Mouse (Mus musculus): ENCODE data around the gene Rbks.
A peak's percentile ranks its signal among the peaks of the same experiment; 100 is the strongest.
"Not testable (repeated sequence)": the region's sequence is repeated elsewhere in the genome, so short reads cannot be mapped to it uniquely, and the experiment has no call there.

Gene Rbks

DNA sequence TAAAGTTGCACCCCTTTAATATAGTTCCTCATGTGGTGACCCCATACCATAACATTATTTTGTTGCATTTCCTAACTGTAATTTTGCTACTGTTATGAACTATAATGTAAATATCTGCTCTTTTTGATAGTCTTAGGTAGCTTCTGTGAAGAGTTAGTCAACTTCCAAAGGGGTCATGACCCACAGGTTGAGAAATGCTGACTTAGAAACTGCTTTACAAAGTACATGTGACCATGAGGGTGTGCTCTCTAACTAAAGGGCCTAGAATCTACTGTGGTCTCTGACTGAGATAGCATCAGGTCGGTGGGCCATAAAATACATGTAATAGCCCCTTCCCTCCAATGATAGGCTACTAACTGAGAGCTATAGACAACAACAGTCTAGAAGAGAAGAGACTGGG lies 19.4 kb downstream of the Rbks start:
- no peak for DNase-seq (ENCODE audit: low spot score in 2 of 2)

DNA sequence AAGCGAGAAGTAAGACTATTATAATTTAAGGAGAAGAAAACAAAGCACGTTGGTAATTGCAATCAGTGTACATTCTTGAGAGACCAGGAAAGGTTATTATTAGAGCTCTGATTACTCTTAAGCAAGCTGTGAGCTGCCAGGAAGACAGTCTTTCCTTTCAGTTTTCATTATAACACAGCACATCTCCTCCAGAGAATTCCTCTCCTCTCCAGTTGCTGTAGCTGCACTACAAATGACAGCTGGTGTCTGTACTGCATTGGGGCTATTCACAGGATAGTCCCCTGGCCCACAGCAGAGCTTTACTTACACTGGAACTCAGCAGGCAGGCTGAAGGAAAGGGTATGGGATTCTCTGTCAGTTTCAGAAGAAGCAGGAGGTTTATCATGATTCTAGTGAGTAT lies 24.0 kb downstream of the Rbks start:
- DNase-seq (ENCODE audit: low spot score in 2 of 2): no peak

DNA sequence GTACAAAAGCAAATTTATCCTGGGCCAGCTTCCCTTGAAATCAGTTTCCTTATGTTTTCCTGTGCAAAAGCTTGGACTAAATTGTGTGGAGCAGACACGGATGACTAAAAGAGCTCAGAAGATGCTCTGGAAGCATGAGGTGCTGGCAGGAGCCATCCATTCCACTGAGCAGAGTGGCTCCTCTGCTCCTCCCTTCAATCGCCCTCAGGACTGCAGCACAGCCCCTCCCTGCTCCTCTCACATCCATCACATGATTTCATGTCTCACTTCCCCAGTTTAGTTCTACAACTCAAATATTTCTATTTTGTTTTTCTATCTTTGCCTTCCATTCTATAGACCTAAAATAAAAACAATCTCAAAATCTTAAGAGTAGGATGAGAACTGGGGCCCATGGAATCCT lies 26.3 kb downstream of the Rbks start:
- no peak for DNase-seq (ENCODE audit: low spot score in 2 of 2)

DNA sequence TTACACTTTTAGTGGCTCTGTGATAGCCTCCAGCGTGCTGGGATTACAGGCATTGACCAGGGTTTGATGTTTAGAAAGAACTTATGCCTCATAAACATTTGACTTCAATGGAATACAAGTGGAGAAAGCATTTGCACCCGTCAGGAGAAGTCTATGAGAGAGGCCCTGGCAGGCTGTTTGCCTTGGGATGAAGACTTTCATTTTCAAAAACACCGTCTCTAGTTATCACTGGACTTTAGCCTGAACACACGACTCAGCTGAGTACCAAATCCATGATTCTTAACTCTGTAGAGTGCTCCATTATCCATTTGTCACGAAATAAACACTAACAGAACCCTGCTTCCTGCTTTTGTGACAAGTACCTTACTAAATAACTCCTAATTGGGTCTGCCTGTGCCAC lies 27.4 kb downstream of the Rbks start:
- DNase-seq (ENCODE audit: low spot score in 2 of 2): no peak

DNA sequence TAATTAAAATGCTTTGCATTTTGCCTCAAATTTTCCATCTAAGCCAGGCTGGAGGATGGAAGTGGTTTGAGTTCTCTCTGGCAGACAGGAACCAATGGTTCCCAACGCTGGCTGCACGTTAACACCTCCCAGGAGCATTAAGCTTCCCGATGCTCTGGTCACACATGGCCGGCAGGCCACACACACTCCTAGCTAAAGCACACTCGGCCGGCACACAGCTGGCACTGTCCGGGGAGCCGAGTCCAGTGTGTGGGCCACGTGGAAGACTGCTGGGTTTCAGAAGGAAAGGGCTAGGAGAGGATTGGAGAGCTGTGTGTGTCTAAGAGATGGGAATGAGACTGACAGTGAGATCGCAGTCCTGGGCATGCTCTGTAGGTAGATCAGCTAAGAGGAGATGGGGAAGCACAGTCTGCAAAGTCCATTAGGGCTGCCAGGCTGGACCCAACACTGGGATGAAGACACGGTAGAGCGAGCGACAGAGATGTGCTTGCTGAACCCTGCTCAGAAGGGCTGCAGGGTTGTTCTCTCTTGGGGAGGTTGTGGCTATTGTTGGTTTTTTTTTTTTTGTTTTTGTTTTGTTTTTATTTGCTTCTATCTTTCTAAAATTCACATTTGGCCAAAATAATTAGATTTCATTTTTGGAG lies 29.0 kb downstream of the Rbks start:
- DNase-seq (ENCODE audit: low spot score in 2 of 2): no peak

DNA sequence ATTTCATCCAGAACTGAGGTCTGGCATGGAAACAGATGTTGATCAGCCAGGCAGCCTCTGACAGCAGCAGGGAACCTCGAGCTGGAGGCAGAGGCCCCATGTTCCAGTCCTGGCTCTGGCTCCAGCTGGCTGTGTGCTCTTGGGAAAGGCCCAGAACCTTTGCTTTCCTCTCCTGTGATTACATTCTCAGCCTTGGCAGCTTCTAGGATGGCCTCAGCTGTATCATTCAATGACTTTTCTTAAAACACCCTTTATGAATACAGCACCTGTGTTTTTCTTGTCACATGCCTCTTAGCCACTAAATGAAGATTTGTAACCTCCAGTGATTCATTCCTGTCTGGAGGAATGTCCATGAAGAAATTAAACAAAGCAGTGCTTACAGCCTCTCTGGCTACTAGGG lies 31.3 kb downstream of the Rbks start:
- DNase-seq (ENCODE audit: low spot score in 2 of 2): no peak

DNA sequence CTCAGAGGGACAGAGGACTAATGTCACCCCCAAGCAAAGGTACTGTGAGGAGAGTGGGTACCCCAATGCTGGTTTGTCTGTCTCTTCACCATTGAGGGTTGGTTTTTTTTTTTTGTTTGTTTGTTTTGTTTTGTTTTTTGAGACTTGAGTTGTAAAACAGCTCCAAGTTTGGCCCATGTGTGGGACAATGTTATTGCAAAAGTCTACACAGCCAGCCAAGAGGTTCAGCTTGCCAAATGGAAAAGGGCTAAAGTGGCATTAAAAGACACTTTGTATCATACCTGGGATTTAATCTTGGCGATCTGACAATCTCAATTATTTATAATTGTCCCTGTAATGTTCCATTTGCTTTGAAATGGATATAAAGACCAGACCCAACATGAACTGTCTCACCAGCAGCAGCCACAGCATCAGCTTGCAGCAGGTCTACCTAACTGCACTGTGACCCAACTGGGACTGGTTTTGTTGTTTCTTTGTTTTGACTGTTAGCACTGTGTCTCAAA lies 41.7 kb downstream of the Rbks start:
- no peak for DNase-seq (ENCODE audit: low spot score in 2 of 2)

DNA sequence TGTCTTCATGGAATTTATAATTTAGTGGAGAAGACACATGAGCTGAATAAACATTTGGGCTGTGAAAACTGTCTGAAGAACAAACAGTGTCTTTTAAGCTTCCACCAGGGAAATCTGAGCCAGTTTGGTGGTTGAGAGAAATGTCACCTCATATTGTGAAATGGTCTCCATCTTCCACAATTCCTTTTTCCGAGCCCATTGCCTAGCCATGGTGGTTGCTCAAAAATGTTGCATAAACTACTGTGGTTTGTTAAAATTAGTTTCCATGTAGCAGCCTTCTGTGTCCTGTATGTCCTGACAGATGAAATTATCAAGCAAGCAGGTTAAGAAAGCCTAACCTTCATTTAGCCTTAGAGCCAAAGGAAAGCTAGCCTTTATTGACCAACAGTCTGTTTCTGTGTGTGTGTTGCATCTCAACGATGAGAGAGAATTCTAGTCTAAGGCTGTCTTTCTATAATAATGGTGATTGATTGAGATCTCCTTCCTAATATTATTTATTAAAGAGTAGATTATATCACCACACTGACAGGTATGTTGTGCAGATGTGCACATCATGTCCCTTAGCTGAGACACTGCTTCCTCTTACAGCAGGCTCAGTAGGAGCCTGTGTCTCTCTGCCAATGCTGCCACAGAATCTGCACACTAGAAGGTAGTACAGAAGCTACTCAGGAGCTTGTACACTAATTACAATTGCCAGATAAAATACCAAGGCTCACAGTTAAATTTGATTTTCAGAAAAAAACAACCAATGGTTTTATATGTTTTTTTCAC lies 46.7 kb downstream of the Rbks start:
- DNase-seq (ENCODE audit: low spot score in 2 of 2): no peak

DNA sequence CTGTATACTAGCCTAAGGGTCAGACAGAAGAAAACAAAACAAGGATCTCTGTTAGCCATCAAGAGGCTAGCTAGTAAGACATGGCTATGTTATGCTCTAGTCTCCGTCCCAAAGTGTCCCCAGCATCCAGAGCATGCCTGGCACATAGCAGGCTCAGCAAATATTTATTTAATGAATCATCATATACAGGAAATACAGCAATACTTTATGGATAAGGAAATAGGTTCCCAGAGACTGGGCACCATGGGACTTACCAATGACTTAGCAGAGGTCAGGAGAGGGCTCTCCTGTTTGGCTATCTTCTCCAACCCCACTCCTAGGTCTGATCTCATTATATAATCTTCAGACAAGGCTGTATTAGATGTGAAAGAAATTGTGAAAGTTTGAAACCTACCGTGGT lies 50.1 kb downstream of the Rbks start:
- no peak for DNase-seq (ENCODE audit: low spot score in 2 of 2)

DNA sequence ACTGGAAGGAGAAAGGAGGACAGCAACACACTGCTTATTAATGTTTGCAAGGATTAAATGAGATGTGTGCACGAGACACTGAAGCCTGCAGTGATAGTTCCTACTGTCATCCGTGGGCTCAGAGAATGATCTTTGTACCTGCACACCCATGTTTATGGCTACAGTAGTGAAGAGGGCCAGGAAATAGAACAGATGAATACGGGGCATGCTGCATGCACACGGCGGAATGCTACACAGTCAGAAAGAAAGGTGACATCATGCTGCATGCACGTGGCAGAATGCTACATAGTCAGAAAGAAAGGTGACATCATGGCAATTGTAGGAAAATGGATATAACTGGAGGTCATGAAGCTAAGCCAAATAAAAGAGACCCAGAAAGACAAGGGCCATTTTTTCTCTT lies 50.9 kb downstream of the Rbks start:
- no peak for DNase-seq (ENCODE audit: low spot score in 2 of 2)

DNA sequence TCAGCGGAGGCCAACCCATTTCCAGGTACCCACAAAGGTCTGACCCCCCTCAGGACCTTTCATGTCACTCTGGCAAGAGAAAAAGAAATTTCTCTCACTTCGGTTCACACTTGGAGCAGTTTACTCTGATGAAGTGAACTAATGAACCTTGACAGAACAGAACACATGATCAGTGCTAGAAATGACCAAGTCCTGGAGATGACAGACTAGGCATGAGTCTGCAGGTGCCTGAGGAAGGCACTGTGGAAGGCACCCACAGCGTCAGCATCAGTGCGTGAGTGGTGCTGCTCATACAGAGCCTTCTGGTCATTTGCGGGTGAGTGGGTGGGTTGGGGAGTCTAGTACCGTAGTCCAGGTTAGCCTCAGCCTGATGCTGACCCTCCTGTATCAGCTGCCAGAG lies 51.6 kb downstream of the Rbks start:
- no peak for DNase-seq (ENCODE audit: low spot score in 2 of 2)

DNA sequence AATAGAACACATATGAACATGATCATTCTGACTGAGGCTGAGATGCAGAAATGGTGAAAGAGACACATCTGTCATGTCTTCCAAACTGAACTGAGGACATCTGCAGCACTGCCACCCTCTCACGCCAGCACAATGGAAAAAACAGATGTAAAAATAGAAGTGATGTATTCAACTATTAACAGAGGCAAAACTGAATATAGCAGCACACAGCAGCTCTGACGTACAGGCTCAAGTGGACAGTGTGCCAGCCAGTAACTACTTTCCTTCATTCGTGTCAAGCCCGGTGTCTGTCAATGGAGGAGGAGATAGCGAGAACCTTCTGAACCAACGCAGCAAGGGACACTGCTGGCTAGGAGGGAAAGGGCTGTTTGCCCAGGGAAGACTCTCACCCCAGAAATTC lies 52.6 kb downstream of the Rbks start:
- peak in 1 of 2 experiments; percentile 23 for DNase-seq (ENCODE audit: low spot score in 2 of 2)

DNA sequence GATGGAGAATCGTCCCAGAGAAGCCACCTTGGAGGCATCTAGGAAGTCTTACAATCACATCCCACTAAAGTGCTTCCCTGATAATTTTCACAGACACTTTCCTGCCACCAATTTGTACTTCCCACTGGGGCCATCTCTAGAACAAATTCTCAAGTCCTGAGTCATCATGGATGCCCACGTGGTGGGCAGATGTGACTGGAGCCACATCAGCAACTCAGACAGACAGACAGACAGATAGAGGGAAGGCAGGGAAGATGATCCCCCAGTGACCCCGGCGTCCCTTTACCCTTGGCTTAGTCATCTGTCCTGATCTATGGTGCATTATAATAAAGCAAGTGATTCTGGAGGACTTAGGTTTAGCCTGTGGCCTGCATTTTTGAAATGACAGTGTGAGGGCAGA lies 53.2 kb downstream of the Rbks start:
- no peak for DNase-seq (ENCODE audit: low spot score in 2 of 2)

DNA sequence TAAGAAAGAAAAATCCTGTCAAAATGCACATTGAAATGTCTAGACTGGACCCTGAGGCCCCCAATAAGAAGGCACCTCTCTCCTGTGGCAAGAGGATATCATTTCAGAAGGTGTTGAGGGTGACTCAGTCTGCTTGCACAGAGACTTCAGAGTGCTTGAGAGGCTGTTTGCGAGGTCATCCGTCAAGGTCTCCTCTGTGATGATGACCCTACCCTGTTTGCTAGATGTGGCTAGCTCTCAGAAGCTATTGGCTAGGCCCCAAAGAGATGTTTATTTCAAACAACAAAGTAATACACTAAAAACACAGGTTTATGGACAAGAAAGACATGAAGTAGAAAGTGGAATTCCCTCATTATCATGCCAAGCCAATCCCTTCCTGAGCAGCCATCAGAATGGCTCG lies 55.1 kb downstream of the Rbks start:
- no peak for DNase-seq (ENCODE audit: low spot score in 2 of 2)

DNA sequence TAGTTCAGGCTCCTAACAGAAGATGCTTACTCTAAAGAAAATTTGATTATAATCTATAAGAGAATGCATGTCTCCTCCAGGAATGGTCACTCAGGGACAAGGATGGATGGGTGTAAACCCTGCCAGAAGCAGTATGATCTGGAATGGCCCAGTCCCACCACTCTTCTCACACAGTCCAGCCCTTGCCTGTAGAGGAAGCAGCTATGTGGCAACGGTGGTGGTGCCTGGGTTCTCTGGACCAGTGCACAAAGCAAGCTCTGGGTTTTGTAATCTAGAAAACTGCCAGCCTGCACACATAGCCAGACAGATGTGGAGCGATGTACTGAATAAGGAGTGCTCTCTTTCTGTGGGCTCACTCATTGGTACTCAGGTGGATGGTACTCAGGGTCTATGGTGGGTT lies 56.9 kb downstream of the Rbks start:
- DNase-seq (ENCODE audit: low spot score in 2 of 2): no peak

DNA sequence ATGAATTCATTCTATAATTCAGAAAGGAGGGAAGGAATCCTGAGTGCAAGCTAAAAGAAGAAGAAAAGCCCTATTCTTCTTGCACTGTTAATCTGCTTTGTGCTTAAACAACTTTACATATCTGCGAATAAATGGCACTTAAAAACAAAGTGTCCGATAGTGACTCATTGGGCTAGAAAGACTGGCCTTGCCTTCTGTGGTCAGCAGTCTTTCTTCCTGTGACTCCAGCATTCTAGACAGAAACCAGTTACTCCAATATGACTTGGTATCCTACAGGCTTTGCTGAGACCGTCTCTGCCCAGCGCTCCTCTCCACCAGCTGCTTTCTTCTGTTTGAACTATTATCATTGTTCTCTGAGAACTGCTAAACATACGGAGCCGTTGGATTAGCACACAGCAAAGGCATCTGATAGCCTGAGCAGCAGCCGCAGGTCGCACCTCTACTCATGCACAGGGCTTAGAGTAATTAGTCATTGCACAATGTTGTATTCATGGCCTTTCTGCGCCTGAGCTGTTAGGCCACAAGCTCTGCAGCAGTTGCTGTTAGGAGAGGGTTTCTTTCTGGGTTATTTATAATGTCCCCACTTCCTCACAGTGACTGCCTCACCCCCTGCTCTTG lies 60.7 kb downstream of the Rbks start:
- DNase-seq (ENCODE audit: low spot score in 2 of 2): no peak

DNA sequence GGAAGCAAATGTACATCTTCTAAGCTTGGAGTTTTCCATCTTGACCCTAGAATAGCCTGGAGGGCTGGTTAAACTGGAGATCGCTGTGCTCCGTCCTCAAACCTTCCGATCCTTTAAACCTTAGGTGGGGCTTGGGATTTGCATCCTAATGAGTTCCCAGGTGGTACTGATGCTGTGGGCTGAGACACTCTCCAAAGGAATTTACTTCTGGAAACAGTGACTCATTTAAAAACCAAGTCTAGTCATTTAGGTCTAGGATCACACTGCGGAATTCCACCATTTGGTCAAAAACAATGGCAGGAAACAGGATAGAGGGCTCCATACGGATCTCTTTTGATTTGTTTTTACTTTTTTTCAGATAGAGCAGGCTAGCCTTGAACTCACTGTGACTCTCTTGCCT lies 62.7 kb downstream of the Rbks start:
- DNase-seq (ENCODE audit: low spot score in 2 of 2): no peak

DNA sequence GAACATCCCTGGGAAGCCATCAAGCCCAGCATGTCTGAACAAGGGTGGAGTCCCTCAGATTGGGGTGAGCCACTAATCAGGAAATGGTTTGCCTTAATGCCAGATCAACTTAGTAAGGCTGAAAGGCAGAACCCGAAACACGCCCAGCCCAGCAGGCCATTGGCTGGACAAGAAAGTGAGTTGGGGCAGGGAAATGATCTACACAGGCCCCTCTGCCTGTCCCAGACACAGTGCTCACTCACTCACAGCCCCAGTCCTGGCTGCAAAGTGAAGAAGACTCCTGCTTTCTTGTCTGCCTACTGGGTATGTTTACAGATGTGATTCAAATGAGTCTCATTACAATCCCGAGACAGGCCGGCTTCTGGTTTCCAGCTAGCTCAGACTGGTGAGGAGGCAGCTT lies 63.3 kb downstream of the Rbks start:
- no peak for DNase-seq (ENCODE audit: low spot score in 2 of 2)

DNA sequence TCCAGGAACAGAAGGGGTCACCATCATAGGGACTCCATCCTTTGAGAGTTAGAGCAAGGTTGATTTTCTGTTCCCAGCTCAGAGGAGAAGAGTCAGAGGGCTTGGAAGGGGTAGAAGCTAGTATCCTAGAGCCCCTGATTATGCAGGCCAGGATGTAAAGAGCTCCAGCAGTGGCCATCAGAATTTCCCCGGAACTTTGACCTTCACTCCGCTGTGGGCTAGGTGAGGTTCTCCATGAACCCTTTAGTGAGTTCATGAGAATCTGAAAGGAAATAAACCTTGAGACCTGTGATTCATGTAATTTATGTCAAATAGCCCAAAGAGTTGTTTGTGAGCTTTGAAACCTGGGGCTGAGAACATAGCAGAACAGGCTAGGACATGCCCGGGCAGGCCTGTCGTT lies 66.3 kb downstream of the Rbks start:
- DNase-seq (ENCODE audit: low spot score in 2 of 2): not testable (repeated sequence)

DNA sequence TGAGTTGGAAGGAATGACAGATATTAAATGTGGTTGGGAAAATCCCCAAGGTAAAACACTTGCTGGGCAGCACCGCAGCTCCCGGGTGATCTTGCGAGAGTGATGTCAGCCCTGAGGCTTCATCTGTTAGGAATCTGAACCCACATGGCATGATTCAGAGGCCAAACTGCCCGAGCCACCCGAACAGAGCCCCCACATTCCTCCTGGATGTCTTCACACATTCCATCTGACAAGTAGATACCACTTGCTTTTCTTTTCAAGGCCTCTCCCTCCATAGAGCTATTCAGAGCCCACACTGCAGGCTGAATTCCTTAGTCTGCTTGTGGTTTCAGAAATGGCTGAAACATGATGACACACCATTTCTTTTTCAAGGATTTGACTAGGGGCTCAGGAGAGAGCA lies 67.4 kb downstream of the Rbks start:
- no peak for DNase-seq (ENCODE audit: low spot score in 2 of 2)

DNA sequence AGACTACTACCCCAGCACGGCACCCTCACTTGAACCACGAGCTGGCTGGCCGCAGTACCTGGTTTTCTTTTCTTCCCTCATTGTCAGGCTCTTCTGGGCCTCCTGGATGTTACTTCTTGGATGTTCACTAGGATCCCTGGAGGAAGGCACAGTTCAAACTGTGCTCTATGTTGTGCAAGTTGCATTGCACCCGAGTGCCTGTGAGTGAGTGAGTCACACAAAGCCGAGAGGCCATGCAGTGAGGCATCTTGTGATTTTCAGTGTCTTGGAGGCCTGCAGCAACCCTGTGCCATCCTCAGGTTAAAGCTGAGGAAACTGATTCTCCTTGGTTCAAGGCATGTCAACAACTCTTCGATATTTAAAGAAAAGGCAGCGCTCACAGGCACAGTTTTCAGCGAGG lies 68.9 kb downstream of the Rbks start:
- no peak for DNase-seq (ENCODE audit: low spot score in 2 of 2)

DNA sequence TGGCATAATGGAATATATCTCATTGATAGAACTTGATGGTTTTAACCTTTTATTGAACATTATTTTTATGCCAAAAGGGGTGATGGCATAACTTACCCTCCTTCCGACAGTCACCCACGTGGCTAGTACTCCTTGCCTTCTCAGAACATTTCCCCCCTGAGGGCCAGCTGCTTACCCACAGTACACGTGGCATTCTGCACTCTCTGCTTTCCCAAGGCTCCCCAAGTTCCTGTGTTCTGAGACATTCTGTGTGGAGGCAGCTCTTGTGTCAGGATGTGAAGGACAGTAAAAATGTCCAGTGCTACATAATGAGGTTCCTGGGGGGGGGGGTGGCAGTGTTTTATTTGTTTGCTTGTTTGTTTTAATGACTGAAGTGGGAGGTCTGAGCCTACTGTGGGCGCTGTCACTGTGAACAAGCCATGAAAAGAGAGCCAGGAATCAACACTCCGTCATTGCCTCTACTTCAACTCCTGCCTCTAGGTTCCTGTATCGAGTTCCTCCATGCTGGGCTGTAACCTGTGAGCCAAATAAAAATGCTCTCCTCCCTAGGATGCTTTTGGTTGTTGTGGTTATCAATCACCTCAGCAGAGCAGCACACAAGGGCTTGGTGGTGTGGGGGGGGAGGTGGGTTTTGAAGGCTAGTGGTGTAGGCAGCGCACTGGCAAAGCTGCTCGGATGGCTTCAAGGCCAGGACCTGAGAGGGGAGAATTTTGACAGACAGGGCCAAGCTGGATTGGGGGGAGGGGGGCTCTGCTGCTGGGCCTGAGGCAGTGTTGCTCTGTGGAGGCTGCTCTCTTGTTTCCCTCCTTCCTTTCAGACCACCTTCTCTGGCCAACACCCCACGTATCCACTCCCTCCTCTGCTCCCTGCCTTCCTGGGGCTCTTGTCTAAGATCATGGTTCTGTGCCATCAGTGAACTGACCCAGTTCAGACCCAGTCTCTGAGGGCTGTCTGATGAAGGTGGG lies 69.6 kb downstream of the Rbks start:
- no peak for DNase-seq (ENCODE audit: low spot score in 2 of 2)

All from right cerebral cortex, adult 2 months (tissue).